Mouse (Mus musculus) heart, postnatal 0 days (tissue): ENCODE data around the gene Asic3. TPM values are rescaled to one million over a fixed set of nuclear protein-coding genes. Genes with fewer than 3 reads are reported as not detected.
A peak's percentile ranks its signal among the peaks of the same experiment; 100 is the strongest.

Source experiments
- ATAC-seq: fragments of 200-750 bp; cut with Nextera tagmentation; 2 replicates; pipeline ENCODE4 v1.8.0; 2017; ENCODE audit warnings: low read depth, moderate number of reproducible peaks, moderate library complexity; ENCODE audit not compliant: insufficient read depth
- DNase-seq: peaks from one replicate; pipeline ENCODE4 v3.0.0-alpha.2; 2016; ENCODE audit warnings: low spot score
- H3K27ac ChIP-seq: fragments of 300-500 bp; sonication (generic); 2 replicates; pipeline ENCODE4 v1.5.1; 2014; ENCODE audit warnings: low read depth, mild to moderate bottlenecking
- H3K27me3 ChIP-seq: fragments of 300-500 bp; sonication (generic); 2 replicates; pipeline ENCODE4 v1.6.1; 2014; ENCODE audit warnings: low read length, mixed read lengths; ENCODE audit not compliant: control insufficient read depth, insufficient read depth
- H3K36me3 ChIP-seq: fragments of 300-500 bp; sonication (generic); replicated peaks from 2 replicates; pipeline ENCODE4 v1.6.1; 2014; ENCODE audit warnings: low read length, mixed read lengths; ENCODE audit not compliant: control insufficient read depth, insufficient read depth
- H3K4me1 ChIP-seq: fragments of 300-500 bp; sonication (generic); 2 replicates; pipeline ENCODE4 v1.6.1; 2014; ENCODE audit warnings: antibody characterized with exemption; ENCODE audit not compliant: control insufficient read depth, insufficient read depth
- H3K4me2 ChIP-seq: fragments of 300-500 bp; sonication (generic); 2 replicates; pipeline ENCODE4 v1.6.1; 2014; ENCODE audit warnings: low read depth, mild to moderate bottlenecking, low read length, moderate library complexity
- H3K4me3 ChIP-seq: fragments of 300-500 bp; sonication (generic); 2 replicates; pipeline ENCODE4 v1.5.1; 2014; ENCODE audit warnings: low read depth, low read length
- H3K9ac ChIP-seq: fragments of 300-500 bp; sonication (generic); replicated peaks from 2 replicates; pipeline ENCODE4 v1.6.1; 2014; ENCODE audit warnings: low read depth, low read length, mixed read lengths
- H3K9me3 ChIP-seq: fragments of 300-500 bp; sonication (generic); replicated peaks from 2 replicates; pipeline ENCODE4 v1.6.1; 2016; ENCODE audit warnings: low read length; ENCODE audit not compliant: control insufficient read depth
- CTCF ChIP-seq: IDR thresholded peaks from 2 replicates; pipeline ENCODE4 v1.5.1; 2016; ENCODE audit warnings: antibody characterized with exemption, control low read depth, low read depth
- EP300 ChIP-seq: IDR thresholded peaks from 2 replicates; pipeline ENCODE4 v1.6.1; 2016; ENCODE audit warnings: antibody characterized with exemption, low read depth
- WGBS: fragments of 180-500 bp; shearing (Covaris S2); extraction: QIAGEN DNeasy Blood & Tissue Kit; methylation state at CpG from one replicate; pipeline ENCODE4 v1.1.7; 2014; 5-methylcytosine and 5-hydroxymethylcytosine counted together
- polyA plus RNA-seq: library from polyadenylated mRNA; unstranded; fragments of >200 nt; fragmentation: Nextera tagmentation; extraction: Ambion mirVana; gene quantifications from 2 replicates; pipeline ENCODE4 v1.2.1, GENCODE M21; 2015
- total RNA-seq: library from RNA; depleted of rRNA; stranded (reverse); fragments of >200 nt; gene quantifications from 2 replicates; pipeline ENCODE4 v1.2.3, GENCODE M21; 2014; ENCODE audit warnings: low replicate concordance

Gene Asic3
- total and polyA plus RNA-seq, 2 experiments from 2014 or later: 0.10 TPM; not detected in 1

DNA sequence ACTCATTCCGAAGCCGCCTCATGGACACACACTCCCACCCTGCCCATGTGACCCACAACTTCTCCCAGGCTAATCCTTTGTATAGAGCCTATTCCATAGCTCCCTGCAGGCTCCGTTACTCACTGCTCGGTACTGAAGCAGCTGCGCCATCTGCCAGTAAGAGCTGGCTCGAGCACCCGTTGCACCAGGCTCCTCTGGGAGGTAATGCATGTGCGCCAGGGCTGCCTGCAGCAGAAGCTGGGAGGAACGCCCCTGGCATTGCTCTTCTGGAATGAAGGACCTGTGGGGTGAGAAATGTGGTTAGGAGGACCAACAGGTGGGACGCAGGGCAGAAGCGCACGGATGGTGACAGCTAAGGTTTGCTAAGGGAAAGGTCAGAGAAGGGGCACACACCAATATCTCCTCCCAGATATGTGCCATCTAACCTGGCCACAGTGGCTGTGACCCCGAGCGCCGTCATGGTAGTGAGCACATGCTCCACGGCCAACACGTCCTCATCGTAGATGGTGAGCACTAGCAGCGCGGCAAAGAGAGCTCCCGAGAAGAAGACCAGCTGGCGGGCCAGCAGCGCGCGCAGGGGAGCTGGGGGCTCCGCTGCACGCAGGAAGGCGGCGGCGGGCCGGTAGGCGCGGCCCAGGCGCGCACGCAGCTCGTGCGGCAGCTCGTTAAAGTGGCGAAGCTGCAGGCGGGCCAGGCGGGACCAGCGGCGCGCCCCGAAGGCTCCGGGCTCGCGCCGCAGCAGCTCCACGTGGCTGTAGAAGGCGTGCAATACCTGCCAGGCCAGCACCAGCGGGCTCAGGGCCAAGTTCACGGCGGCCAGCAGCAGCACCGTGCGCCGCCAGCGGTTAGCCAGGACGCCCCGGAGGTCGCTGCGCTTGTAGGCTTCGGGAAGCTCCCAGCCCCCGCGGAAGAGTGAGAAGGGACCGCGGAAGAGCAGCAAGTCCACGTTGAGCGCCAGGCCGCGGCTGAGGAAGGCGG lies 25.6 kb upstream of the Asic3 start:
- Histone ChIP-seq H3K27me3 (0 out of 2 replicates have a peak, but pooled peaks cover 6% of the 10 kb centered on the region), H3K4me3 (peak overlapping the region; percentile 47), H3K9me3 (no peaks in the 10 kb centered on the region), H3K36me3 (no peaks in the 10 kb centered on the region), H3K9ac (peak overlapping the region; percentile 54), H3K4me2 (peak overlapping the region; percentile 84), H3K27ac (peak overlapping the region; percentile 47), H3K4me1 (peaks cover 47% of the 10 kb centered on the region)
- peak; percentile 28 for ATAC-seq
- WGBS: 1% methylated on average over 73 of the region's 73 CpGs
- TF ChIP-seq CTCF (peak; percentile 44), EP300 (no peak)
- DNase-seq: peak; percentile 59

DNA sequence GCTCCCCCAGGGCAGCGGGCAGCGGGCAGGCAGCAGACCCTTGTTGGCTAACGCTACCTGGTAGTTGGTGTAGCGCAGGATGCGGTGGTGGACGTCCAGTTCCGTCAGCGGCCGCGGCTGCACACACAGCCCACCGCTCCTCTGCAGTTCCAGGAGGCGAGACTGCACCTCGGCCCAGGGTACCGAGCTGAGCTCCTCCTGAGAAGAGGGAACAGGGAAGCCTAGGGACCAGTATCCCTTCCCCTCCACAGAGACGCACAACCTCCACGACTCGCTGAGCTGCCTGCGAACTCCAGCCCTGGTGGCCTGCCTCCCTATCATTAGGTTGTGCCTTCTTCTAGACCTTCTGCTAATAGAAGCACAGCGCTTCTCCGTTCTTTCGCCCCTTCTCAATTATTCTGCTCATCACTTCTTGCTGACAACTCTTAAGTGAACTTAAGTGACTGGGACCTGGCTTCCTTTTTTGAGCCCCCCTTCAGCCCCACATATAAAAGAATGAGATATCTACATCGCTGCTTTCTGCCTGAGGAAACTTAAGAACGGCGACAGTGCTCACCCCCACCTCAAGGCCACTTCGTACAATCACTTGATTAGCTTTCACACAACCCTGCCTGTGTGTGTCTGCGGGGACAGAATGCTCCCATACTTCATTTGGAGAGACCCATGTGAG lies 24.8 kb upstream of the Asic3 start:
- no peaks in the 10 kb centered on the region for H3K36me3 ChIP-seq
- peak overlapping the region; percentile 54 for H3K9ac ChIP-seq
- H3K9me3 ChIP-seq: no peaks in the 10 kb centered on the region
- 0 out of 2 replicates have a peak, but pooled peaks cover 6% of the 10 kb centered on the region for H3K27me3 ChIP-seq
- H3K4me3 ChIP-seq: peak overlapping the region; percentile 47
- ATAC-seq: no peak
- no peak for DNase-seq
- H3K4me2 ChIP-seq: peak overlapping the region; percentile 84
- peaks cover 42% of the 10 kb centered on the region for H3K4me1 ChIP-seq
- TF ChIP-seq EP300 (no peak), CTCF (no peak)
- peak overlapping the region; percentile 11; the same call in 1 of the 2 replicates for H3K27ac ChIP-seq
- WGBS: 30% methylated on average over 26 of the region's 26 CpGs

DNA sequence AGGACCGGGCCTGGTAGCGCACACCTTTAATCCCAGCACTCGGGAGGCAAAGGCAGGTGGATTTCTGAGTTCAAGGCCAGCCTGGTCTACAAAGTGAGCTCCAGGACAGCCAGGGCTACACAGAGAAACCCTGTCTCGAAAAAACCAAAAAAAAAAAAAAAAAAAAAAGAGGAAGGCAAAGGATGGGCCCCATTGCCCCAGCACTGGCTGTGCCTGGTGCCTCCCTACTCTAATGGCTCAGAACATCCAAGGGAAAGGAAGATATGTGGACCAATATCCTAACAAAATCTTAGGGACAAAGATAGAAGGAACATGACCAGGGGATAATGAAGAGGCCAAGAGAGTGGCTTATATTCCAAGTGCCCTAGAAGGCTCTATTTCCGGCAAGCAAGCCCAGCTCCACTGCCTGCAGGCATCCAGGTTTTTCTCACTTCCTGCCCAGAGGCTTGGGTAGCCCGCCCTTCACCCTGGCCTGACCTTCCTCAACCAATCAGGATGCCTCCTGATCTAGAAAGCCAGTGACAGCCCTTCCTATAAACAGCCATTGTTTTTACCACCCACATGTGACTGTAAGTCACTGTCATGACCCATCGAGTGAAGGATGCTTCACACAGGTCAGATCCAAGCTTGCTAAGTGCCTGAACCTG lies 24.1 kb upstream of the Asic3 start:
- no peak for TF ChIP-seq EP300
- TF ChIP-seq CTCF: no peak

DNA sequence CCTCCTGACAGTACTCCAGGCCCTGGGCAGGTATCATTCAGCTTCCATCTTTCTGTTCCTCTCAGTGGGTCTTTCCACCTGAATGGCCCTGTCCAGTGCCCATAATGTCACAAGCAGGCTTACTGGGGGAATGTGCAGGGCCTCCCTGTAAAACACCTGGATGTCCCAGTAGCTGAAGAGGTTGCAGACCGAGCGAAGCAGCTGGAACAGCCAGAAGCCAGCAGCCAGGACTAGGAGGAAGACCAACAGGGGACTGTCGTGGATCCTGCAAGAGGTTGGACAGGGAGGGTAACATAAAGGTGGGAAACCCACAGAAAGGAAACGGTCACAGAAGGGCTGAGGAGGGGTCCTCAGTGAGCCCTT lies 23.6 kb upstream of the Asic3 start:
- Histone ChIP-seq H3K27ac (no peak overlapping the region), H3K36me3 (no peaks in the 10 kb centered on the region), H3K27me3 (0 out of 2 replicates have a peak, but pooled peaks cover 6% of the 10 kb centered on the region), H3K4me1 (peaks cover 34% of the 10 kb centered on the region), H3K4me3 (no peak overlapping the region), H3K4me2 (no peak overlapping the region), H3K9ac (no peak overlapping the region), H3K9me3 (no peaks in the 10 kb centered on the region)
- DNase-seq: no peak
- WGBS: 91% methylated on average over 4 of the region's 4 CpGs
- ATAC-seq: no peak
- no peak for TF ChIP-seq CTCF
- TF ChIP-seq EP300: no peak

More for the DNA sequence above, 24.1 kb upstream of the Asic3 start:
- H3K9me3 ChIP-seq: no peaks in the 10 kb centered on the region
- no peak overlapping the region for H3K4me2 ChIP-seq
- no peak overlapping the region for H3K9ac ChIP-seq
- no peak overlapping the region for H3K4me3 ChIP-seq
- DNase-seq: peak; percentile 51
- H3K27me3 ChIP-seq: 0 out of 2 replicates have a peak, but pooled peaks cover 6% of the 10 kb centered on the region
- WGBS: 55% methylated on average over 6 of the region's 7 CpGs
- H3K36me3 ChIP-seq: no peaks in the 10 kb centered on the region
- H3K4me1 ChIP-seq: peaks cover 36% of the 10 kb centered on the region
- no peak for ATAC-seq
- no peak overlapping the region for H3K27ac ChIP-seq

DNA sequence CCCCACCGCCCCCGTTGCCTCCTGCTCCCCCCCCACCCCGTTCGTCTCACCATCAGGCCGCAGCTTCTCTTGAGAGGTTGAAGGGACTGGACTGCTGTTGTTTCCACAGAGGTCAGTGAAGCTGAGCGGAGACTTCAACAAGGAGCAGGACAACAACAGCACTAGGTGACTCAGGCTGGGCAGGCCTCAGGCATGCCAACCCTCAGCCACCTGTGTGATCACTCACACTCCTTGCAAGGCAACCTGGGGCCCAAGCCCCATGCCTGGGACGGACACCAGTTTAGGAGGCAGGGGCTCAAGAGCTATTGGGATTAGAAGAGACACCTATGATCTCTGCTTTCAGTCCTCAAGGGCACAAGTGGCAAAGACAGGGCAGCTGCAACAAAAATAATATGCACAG lies 21.3 kb upstream of the Asic3 start, which contains the start of gene Atg9b:
TSS of gene Atg9b (minus strand) at position 280 of the 400 bp plus-strand sequence.
- Histone ChIP-seq H3K9ac (no peak within 1 kb of the TSS), H3K4me2 (no peak within 1 kb of the TSS), H3K4me1 (peaks cover 26% of the 10 kb centered on the region), H3K9me3 (no peaks in the 10 kb centered on the region), H3K36me3 (peaks cover 4% of the 10 kb centered on the region; the same call in 1 of the 2 replicates), H3K27me3 (no peaks in the 10 kb centered on the region), H3K27ac (peak within 1 kb of the TSS; percentile 92; the same call in 1 of the 2 replicates), H3K4me3 (no peak within 1 kb of the TSS)
- DNase-seq: no peak
- 91% methylated on average over 7 of the region's 7 CpGs for WGBS
- TF ChIP-seq CTCF: no peak
- TF ChIP-seq EP300: no peak
- no peak for ATAC-seq
